Comparison of ENCODE assay signal across 17 mouse cellular contexts in the genomic region with DNA sequence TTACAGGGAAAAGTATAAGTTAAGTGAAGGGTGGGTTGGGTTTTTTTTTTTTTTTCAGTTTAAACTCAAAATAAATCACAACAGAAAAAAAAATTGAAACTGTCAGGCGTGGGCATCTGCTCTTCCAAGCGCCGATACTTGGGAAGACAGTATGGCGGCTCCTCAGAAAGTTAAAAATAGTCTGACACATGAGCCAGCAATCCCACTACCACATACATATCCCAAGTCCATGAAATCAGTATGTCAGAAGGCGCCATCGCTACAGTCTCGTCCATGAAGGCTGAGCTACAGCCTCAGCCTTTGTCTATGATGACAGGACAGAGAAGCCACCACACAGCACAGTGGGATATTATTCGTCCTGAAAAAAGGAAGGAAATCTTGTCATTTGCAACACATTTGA.
"Had no signal": no experiment of that assay in that cellular context is flagged by ENCODE, and none has a peak within 500 bp of the region (broad histone marks: within the 10 kb centered on the region; RNA-seq: fewer than 3 reads in every experiment).

No protein-coding gene starts in this region.

- H3K9ac ChIP-seq: liver, postnatal 0 days; lung, embryonic 14.5 days; midbrain, embryonic 12.5 days; neural tube, embryonic 13.5 days; neural tube, embryonic 15.5 days; stomach, embryonic 15.5 days had no signal

- H3K27ac ChIP-seq: midbrain, embryonic 10.5 days; midbrain, embryonic 12.5 days; neural tube, embryonic 13.5 days; neural tube, embryonic 15.5 days; stomach, embryonic 15.5 days; stomach, postnatal 0 days had no signal

- H3K9me3 ChIP-seq: midbrain, embryonic 10.5 days; midbrain, embryonic 12.5 days; neural tube, embryonic 13.5 days; neural tube, embryonic 15.5 days; stomach, embryonic 15.5 days had no signal

- ATAC-seq: liver, postnatal 0 days; midbrain, embryonic 16.5 days had no signal

- H3K4me2 ChIP-seq: lung, embryonic 14.5 days; midbrain, embryonic 12.5 days; neural tube, embryonic 13.5 days; neural tube, embryonic 15.5 days; stomach, embryonic 15.5 days had no signal

- H3K4me1 ChIP-seq: stomach, embryonic 15.5 days had no signal

- H3K27me3 ChIP-seq: midbrain, embryonic 12.5 days; neural tube, embryonic 13.5 days; neural tube, embryonic 15.5 days; stomach, embryonic 15.5 days had no signal

- DNase-seq: liver, postnatal 0 days; lung, embryonic 14.5 days; lung, postnatal 10 days; lung, postnatal 4 days; midbrain, embryonic 14.5 days; right cerebral cortex, postnatal 14 days; thymus, adult 2 months; thymus, postnatal 25 days; thymus, postnatal 4 days had no signal

- H3K4me3 ChIP-seq: midbrain, embryonic 10.5 days; midbrain, embryonic 12.5 days; myocyte; neural tube, embryonic 13.5 days; neural tube, embryonic 15.5 days; stomach, embryonic 15.5 days had no signal

- H3K36me3 ChIP-seq: midbrain, embryonic 10.5 days; stomach, embryonic 15.5 days had no signal
